Mouse (Mus musculus): ENCODE data around the gene Slc25a36.

Gene Slc25a36

DNA sequence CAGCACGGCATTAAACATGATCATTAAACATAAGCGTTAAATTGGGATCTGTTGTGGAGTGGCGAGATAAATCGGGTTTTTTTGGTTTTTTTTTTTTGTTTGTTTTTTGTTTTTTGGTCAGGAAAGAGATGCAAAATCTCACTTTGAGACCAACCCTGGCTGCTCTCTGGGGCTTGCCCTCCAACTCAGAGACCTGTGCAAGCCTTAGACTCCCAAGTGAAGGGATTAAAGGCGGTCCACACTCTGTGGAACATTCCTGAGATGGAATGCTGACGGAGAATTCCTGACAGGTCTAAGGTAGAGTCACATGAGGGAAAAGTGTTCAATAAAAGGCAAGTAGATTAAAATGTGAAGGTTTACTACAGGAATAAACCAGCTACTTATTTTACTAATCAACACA, 549 bp upstream of the Slc25a36 start:
- no peak for DNase-seq (ENCODE audit: low spot score)

DNA sequence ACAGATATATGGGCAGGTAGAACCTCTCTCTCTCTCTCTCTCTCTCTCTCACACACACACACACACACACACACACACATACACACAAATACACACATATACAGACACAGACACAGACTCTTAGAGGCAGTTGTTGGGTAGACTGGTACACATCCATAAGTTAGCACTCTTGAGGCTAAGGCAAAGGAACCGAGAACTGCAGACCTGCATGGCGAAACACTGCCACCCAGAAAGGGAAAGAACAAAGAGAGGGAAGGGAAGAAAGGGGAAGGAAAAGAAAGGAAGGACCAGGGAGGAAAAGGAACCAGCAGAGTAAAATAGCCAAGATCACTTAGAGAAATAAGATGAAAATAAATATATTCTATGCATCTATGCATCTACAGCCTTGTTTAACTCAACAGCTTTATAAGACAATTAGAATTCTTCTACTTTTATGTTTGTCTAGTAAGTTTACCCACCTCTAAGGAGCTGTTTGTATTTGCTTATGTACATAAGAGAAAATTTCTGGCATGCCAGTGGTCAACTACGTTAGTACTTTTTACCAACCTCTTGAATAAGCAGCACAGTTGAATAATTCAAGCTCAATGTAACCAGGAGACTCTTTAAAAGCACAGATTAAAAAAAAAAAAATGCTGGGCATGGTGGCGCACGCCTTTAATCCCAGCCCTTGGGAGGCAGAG, 4.3 kb downstream of the Slc25a36 start:
- no peak for DNase-seq (ENCODE audit: low spot score)

DNA sequence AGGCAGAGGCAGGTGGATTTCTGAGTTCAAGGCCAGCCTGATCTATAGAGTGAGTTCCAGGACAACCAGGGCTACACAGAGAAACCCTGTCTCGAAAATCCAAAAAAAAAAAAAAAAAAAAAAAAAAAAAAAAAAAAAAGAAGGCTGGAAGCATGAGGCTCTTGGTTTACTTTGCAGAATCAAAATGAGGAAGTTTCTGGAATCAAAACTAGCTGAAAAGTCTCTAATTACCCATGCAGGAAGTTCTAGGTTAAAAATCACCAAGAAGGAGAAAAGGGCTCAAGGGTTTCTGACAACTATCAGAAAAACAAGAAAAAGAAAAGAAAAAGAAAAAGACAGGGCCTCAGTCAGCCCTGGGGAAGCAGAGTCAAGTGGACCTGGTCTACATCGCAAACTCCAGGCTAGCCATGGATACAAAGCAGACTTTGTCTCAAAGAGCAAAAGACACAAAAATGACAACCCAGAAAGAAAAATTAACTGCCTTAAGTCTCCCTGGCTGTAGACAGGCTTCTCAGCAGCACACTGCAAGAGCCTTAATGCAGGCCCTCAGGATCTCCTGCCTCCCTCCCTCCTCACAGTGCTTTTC, 5.5 kb downstream of the Slc25a36 start:
- no peak for DNase-seq (ENCODE audit: low spot score)

DNA sequence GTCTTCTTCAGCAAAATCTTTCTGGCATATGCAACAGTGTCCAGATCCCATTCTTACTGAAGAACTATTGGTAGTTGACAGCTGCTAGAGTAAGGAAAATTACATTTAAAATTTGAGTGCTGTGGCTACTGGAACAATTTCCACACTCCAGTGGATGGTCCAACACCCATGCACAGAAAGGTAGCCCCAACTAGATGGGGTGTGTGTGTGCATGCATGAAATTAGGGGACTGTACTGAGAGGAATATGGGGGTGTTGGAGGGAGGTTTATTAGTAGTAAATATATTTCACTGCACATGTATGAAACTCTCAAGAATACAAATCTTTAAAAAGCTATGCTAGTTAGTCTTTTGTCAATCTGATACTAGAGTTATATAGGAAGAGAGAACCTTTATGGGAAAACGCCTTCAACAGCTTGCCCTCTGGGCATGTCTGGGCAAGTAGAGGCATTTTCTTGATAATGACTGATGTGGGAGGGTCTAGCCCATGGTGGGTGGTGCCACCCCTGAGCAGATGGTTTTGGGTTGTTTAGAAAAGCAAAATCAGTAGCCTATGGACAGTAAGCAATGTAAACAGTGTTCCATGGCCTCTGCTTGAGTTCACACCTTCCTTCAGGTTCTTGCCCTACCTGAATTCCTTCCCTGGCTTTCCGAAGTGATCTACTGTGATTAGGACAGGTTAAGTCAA, 7.4 kb downstream of the Slc25a36 start:
- no peak for DNase-seq (ENCODE audit: low spot score)

DNA sequence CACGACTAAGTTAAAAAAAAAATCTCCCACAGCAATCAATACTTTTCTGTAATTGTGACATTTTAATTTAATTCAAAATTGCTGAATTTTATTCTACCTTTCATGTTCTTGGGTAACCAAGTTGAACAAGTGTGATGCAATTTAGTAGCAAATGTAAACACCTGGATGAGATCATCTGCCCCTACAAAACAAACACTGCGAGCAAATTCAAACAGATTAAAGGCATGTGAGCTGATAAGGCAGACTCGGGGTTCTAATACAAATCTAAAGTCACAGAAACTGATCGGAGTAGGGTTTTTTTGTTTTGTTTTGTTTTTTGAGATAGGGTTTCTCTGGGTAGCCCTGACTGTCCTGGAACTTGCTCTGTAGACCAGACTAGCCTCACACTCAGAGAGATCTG, 12.0 kb downstream of the Slc25a36 start:
- peak; percentile 38 for DNase-seq (ENCODE audit: low spot score)

DNA sequence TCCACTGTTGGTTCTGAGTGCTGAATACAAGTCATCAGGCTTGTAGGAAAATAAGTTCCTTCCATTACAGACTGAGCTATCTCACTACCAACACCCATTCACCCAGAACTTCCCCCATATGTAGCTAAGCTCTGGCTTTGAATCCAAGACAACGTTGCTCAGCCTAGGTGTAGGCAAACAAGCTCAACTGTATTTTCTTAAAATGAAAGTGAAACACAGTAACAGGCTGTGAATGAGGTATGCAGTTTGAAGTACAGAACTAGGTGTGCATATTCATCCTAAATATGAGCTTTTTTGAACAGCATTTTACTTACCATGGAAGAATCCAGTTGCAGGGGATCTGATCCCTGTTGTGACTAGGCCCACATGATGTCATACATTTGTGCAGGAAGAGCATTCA, 14.8 kb downstream of the Slc25a36 start:
- no peak for DNase-seq (ENCODE audit: low spot score)

DNA sequence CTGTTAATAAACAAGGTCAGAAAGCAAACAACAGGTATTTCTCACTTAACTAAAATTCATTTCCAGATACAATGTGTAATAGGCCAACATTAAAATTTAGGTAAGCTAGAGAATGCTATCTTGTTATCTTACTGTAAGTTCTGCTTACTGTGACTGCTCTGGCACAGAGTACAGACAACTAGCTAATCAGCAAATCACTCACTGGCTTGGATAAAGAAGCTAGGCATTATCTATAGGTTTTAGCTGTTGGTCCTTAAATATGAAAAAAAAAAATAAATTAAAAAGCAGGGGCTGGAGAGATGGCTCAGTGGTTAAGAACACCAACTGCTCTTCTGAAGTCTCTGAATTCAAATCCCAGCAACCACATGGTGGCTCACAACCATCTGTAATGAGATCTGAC, 23.1 kb downstream of the Slc25a36 start:
- DNase-seq (ENCODE audit: low spot score): no peak

DNA sequence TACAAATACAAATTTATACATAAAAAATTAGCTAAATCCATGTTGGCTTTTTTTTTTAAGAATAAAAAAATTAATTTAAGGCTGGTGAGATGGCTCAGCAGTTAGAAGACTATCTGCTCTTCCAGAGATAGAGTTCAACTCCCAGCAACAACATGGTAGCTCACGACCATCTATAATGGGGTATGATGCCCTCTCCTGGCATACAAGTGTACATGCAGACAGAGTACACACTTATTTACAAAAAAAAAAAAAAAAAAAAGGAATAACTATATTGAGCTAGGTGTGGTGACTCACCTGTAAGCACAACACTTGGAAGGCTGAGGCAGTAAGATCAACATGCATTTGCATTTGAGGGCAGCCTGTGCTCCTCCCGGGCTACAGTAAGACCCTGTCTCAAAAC, 26.3 kb downstream of the Slc25a36 start:
- DNase-seq (ENCODE audit: low spot score): no peak

DNA sequence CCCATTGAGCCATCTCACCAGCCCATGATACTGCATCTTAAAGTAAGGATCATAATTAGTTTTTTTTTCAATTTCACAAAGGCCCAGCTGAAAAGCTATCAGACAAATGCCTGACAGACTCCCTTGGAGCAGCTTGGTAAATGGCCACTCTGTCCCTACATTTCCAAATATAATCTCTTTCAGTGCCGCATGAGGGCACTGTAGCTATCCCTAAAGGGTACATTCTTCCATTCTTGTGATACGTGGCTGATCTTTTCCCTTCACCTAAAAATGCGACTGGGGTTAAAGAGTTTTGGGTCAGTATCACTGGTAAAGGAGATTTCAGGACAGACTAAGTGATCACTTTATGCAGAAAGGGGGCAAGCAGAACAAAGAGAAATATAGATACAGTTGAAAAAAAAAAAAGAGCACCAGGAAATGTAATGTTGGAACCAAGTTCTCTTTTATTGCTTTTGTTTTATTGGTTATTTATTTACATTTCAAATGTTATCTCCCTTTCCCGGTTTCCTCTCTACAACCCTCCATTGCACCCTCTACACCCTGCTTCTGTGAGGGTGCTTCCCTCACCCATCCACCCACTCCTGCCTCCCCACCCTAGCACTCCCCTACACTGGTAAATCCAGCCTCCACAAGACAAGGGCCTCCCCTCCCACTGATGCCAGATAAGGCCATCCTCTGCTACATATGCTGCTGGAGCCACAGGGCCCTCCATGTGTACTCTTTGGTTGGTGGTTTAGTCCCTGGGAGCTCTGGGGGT, 29.7 kb downstream of the Slc25a36 start:
- DNase-seq (ENCODE audit: low spot score): no peak

DNA sequence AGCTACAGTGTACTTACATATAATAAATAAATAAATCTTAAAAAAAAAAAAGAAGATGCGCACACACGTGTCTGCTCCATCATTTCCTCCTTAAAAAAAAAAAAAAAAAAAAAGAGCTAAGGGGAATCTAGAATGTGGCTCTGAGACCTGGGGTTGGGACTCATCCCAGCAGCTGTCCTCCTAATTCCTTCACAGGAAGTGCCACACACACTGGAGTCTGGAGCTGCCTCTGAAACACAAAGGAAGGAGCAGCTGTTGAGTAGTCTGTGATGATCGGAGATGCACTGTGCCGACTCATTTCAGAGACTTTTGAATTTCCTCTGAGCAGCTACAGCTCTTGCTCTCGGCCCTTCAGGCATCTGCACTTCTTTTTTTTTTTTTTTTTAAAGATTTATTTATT, 41.0 kb downstream of the Slc25a36 start:
- no peak for DNase-seq (ENCODE audit: low spot score)

DNA sequence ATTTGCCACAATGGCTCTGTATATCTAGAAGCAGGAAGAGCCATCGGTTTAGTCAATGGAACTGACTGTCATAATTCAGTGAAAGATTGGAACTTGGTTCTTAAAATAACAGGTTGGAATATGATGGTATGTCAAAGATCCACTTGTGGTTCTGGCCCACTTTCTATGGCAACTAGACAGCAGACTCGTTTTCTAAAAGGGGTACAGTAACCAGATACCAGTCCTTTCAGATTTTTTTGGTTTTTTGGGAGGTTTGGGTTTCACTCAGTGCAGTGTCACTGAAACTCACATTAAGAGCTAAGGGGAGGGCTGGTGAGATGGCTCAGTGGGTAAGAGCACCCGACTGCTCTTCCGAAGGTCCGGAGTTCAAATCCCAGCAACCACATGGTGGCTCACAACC, 41.5 kb downstream of the Slc25a36 start:
- DNase-seq (ENCODE audit: low spot score): no peak

DNA sequence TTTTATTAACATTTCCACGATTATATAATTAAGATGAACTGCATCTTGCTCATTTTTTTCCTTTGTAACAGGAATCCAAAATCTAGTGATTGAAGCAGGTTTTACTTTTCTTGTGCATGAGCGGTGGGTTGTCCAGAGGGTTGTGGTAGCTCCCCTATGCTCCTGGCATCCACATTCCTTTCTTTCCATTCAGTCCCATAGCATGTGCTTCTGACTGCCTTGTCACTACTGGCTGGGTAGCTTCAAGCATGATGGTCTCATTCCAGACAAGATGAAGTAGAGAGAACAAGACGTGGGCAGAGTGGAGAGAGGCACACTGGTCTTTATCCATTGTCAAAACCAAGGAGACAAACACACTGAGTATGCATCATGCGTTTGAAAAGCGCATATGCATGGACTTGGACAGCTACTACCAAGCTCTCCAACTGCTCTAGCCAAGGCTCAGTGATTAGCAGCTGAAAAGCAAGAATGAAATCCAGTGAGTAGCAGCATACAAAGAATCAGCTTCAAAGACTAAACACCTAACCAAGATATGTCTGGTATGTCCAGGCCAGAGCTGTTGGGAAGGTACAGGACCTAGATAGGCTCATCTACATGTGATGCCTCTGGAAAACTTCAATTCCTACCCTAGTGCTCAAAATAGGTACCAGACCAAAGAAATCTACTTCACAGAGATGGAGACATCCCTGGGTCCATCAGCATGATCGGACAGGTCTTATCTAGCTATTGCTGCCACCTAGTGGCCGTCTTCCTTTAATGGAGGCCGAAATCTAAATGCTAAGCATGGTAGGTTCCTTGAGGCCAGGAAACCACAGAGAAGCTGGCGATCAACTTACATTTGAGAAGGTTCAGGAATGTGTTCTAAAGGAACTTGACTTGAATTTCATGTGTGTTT, 42.5 kb downstream of the Slc25a36 start:
- DNase-seq (ENCODE audit: low spot score): peak; percentile 76

DNA sequence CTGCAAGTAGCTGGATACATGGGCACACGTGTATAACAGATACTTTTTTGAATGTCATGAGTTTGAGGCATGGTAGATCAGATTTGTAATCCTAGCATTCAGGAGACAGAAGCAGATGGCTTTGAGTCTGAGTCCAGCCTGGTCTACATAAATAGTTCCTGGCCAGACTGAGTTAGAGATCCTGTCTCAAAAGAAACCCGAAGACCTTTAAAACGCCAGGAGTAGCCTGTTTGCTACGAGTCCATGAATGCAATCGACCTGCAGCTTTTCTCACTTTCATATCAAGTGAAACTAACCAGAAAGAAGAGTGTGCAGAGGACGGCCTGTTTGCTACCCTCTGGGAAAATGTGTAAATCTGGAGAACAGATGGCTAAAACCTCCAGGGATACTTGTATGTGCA, 43.2 kb downstream of the Slc25a36 start:
- DNase-seq (ENCODE audit: low spot score): no peak

DNA sequence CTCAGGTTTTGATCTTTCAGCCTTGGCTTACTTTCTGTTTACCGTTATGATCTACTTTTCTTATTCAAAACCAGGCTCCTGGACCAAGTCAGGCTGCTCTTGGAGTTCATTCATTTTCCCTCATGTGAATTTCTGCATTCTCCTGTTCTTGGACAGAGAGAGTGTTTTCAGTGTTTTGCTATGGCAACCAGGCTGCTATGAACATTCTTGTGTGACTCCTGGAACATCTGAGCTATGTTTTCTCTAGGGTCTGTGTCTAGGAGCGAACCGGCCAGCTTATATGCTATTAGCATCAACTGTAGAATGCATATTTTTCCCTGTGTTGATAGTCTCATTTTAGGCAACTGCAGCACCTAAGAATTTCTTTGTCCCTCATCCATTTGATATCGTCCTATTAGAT, 45.1 kb downstream of the Slc25a36 start:
- DNase-seq (ENCODE audit: low spot score): no peak

DNA sequence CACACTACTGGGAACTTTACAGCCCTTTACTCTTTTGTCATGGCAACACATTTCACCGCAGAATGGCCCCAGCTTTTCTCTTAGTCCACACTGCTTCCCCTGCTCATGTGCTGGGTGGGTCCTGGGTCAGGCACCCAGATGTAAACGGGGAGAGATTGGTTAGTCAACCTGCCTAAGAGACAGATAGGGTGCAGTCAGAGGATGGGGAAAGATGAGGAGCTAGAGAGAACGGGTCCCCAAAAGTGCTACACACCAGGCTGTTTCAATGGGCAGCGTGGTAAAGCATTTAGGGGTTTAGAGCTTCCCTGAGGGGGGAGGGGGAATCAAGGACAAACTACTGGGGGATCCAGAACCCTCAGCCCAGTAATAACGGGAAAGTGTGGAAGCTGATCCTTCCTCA, 45.7 kb downstream of the Slc25a36 start:
- no peak for DNase-seq (ENCODE audit: low spot score)

DNA sequence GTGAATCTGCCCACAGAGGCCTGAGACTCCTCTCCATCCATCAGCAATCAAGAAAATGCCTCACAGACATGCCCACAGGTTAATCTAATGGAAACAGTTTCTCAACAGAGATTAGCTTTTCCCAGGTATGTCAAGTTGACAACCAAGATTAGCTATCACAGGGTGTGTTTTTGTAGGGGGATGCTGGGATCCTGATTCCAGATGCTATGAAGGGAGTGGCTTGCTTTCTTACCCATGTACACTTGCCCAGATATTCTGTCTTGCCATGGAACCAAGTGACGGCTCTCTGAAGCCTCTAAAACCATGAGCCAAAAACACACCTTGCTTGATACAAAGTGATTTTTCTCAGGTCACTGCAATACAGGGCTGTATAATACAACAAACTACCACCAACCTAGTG, 46.8 kb downstream of the Slc25a36 start:
- DNase-seq (ENCODE audit: low spot score): no peak

DNA sequence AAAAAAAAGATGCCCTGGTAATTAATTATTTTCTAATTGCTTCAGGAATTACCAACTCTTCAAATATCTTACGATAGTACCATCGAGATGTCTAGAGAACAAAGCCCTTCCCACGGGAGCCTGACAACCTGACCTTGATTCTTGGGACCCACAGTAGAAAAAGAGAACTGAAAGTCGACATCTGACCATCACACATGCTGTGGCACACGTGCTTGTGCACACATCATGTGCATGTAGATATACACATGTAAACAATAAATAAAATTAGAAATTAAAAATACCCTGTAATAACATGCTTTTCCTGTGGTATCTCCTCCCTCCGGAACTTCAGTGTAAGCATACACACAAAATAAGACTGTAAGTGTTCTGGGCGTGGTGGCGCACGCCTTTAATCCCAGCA, 49.3 kb downstream of the Slc25a36 start:
- DNase-seq (ENCODE audit: low spot score): no peak

DNA sequence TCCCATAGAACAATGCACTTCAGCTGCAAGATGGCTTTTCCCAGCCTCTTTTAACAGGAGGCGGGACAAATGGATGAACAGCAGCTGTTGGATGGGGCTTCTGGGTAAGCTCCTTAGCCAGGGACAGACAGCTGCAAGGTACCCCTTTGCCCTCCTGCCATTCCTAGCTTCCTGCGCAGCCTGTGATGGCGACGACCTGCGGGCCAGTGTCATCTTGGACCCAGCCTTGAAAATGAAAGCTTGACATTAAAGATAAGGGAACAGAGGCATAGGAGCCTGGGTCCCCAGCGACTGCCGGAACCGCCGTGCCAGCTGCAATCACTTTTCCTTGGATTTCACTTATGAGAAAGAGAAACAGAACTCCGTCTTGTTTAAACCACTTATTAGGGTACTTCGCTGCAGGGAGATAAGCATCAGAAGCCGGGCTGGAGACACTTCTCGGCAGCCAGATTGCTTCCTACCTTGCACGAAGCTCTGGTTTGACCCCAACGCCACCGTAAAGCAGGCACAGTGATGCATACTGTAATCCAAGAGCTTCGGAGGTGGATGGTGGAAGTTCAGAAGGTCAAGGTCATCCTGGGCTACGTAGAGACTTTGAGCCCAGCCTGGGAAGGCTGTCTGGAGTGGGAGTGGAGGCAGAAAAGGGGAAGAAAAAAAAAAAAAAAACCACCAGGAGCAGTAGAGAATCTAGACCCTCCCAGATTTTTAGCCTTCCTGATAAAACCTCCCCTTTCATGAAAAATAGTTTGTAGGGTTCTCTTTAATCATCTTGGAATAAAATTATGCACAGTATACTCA, 54.2 kb downstream of the Slc25a36 start:
- no peak for DNase-seq (ENCODE audit: low spot score)

DNA sequence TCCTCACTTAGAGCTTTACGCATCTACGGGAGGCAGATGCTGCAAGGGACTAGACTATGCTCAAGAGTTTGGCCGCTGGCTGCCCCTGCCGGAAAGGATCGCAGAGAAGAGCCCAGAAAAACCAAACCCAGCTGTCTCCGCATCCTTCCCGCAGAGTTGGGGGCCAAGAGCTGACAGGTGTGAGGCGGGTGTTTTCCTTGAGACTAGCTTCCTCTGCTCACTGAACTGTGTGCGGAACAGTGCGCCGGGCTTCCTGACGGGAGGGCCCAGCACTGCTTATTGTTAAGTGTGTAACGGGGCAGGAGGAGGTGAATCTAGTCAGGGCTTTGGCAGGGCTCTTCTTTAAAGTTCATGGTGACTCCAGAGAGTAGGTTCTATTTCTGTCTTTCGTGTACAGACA, 55.1 kb downstream of the Slc25a36 start:
- no peak for DNase-seq (ENCODE audit: low spot score)

DNA sequence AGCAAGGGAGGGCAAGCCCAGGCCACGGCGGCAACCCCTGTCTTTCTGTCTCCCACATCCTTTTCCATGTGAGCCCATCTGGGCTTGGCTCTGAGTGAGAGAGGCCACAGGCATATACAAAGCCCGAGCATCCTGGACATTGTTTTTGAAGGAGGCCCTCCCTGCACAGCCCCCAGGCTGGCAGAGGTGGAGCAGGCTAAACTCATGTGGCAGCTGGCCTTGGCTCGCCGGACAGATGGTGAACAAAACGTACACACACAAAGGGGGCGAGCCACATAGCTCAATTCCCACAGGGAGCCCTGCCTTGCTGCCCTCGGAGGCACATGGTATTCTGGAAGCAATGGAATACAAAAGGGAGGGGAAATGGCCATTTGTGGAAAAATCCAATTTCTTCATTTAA, 59.8 kb downstream of the Slc25a36 start:
- DNase-seq (ENCODE audit: low spot score): no peak

DNA sequence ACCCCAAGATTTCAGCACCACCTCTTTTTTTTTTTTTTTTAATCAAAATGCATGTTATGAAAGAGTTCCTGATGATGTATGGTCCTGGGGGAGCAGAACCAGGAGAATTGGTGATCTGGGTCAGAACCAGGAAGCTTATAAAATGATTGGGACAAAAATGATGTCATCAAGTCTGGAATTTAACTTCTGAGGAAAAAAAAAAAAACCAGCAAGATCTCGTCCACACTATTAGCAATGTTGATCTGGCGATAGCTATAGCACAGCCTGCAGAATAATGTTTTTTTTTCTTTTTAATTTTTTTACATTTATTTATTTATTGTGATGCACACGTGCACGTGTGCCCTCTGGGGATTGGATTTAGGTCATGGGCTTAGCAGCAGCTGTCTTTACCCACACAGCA, 64.7 kb downstream of the Slc25a36 start:
- DNase-seq (ENCODE audit: low spot score): no peak
